Mouse (Mus musculus): ENCODE results near the gene Smad6.

Gene Smad6

GRCm38 (mm10) chr9:64022562-64023366, 905 bp upstream of the Smad6 start:
- peak; percentile 92 for DNase-seq (ENCODE audit: low read depth, low spot score)

GRCm38 (mm10) chr9:64021319-64021850, 474 bp downstream of the Smad6 start:
- no peak for DNase-seq (ENCODE audit: low read depth, low spot score)

DNA sequence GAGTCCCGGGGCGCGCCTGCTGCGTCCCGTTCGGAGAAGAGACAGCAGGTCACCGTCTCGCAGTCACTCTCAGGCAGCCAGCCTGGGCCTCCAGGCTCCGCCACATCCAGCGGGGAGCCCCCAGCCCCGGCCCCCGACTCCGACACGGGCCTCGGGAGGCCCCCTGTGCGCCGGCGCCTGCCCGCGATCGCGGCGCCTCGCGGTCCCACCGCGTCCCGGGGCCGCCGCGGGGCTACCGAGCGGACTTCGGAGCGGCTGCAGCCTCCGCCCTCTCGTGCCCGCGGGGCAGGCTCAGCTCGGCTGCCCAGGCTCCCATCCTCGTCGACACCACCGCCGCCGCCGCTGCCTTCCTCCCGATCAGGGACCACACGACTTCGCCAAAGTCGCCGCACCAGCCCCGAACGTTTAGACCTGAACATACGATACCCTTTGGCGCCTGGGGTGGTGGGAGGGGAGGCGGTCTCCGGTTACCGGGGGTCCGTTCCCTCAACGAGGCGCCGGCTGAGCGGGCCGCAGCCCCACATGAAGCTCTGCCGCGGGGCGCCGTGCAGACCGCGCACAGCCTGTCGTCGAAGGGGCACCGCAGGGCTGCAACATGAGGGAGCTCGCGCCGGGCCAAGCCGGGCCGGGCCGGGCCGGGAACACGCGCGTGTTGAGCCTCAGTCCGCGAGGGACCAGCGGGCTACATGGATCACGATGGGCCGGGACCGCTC, 1.1 kb downstream of the Smad6 start:
- DNase-seq (ENCODE audit: low read depth, low spot score), result no peak

GRCm38 (mm10) chr9:64020171-64020605, 1.7 kb downstream of the Smad6 start:
- DNase-seq (ENCODE audit: low read depth, low spot score), result no peak

- no peak for DNase-seq (ENCODE audit: low read depth, low spot score)
These were observed 2.6 kb downstream of the Smad6 start for GRCm38 (mm10) chr9:64019036-64019886.

DNA sequence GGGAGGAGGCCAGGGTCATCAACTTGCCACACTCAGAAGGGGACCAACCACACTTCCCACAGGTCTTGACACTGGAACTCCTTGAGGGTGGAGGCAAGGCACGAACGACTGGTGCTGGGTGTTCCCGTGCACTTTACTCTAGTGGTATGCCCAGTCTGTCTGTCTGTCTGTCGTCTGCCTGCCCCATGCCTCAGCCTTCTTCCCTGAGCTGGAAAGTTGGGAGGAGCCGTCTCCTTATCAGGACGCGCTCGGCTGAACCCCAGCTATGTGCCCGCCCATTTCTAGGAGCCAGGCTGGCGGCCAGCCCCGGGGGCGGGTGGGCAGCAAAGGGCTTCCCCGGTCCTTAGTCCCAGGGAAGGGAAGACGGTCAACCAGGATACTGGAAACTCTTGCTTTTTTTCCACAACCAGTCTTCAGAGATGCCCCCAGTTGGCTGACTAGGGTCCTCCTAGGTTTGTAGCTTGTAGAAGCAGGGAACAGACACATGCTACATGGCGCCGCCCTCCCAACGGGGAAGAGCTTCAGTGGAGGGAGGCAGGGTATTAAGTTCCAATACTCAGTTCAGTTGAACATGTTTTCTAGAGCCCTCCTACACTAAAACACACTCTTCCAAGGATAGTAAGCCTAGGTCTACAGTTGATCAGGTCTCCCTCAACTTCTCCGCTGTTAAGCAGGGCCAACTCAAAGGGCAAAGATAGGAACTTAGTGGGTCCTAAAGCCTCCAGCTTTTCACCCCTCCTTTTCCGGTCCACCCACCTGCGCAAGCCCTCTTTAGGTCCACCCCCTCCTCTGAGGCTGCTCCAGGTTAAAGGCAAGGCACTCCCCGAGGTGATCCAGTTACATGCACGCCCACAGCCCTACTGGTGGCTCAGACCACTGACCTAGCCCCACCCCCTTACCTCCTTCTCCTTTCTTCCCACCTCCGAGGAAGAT, 3.7 kb downstream of the Smad6 start:
- DNase-seq (ENCODE audit: low read depth, low spot score), result no peak

DNA sequence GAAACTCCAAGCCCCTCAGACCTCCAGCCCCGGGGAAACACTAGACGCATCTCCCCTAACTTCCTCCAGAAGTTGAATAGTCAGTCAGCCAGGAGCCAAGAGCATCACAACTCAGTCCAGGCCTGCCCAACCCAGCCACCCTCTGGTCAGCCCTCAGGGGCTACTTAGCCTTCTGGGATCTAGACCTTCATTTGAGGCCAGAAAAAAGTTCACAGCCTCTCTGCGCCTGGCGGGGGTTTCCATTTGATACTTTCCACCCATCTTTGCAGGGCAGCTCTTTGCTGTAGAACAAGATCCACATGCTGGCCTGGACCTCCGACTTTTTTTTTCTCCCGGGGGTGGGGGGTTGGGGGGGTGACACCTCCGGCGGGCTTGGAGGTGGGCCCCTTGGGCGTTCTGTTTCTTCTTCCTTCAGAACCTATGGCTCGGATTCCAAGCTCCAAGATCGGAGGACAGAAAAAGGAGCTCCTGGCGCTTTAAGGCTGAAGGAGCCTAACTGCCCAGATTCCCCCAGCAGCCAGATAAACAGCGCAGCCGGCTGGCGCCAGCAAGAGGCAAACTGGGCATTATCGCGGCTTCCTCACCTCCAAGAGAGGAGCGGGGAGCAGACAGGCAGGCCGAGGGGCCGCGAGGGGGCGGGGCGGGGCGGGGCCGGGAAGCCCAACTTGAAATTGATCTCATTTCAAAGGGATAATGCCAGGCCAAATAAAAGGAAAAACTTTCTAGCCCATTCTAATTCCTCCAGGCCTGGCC, 5.0 kb downstream of the Smad6 start:
- DNase-seq (ENCODE audit: low read depth, low spot score), result peak; percentile 42

DNA sequence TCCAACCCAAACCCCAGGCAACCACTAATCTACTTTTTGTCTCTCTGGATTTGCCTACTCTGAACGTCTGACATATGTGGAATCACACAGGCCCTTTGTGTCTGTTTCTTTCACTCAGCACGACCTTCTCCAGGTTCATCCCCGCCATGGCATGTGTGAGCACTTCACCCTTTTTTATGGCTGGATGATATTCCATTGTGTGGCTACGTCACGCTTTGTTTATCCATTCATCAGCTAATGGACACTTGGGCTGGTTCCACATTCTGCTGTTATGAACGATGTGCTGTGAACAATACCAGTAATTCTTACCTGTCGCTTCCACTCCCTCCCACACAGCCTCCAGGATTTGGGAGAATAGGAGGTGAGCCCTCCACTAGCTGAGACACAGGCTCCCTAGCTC, 5.8 kb downstream of the Smad6 start:
- DNase-seq (ENCODE audit: low read depth, low spot score), result no peak

GRCm38 (mm10) chr9:64014801-64015200, 7.1 kb downstream of the Smad6 start:
- DNase-seq (ENCODE audit: low read depth, low spot score), result no peak

GRCm38 (mm10) chr9:64011356-64011755, 10.5 kb downstream of the Smad6 start:
- no peak for DNase-seq (ENCODE audit: low read depth, low spot score)

DNA sequence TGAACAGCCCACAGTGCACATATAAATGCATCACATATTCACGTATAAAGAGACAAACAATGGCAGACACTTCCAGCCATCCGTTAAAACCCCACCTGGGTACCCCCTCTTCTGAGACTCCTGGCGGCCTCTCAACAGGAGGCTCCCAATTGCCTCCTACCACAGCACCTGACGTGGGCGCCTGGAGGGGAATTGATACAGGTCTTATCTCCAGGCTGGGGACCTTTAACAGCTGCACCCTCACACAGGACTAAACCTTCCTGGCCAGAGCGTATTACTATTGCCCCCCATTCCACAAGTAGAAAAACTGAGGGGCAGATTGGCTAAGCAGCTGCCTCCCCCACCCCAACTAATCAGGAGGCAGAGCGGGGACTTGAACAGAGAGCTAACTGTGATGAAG, 18.9 kb downstream of the Smad6 start:
- no peak for DNase-seq (ENCODE audit: low read depth, low spot score)

DNA sequence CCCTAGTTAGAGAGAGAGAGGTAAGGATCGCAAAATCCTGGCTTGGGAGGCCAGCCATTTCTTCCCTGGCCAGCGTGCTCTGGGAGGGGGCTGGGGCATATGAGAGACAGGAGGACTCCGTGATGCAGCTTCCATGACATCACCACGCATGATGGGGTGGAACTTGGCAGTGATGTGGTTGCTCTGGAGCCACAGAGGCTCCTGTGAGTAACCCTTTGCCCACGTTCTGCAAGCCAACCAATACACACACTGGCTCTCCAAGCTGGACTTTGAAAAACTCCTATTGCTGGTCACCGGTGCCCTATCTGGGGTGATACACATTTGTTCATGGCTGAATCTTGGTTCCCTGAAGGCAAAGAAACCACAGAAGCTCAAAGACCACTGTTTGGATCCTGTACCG, 20.8 kb downstream of the Smad6 start:
- no peak for DNase-seq (ENCODE audit: low read depth, low spot score)

DNA sequence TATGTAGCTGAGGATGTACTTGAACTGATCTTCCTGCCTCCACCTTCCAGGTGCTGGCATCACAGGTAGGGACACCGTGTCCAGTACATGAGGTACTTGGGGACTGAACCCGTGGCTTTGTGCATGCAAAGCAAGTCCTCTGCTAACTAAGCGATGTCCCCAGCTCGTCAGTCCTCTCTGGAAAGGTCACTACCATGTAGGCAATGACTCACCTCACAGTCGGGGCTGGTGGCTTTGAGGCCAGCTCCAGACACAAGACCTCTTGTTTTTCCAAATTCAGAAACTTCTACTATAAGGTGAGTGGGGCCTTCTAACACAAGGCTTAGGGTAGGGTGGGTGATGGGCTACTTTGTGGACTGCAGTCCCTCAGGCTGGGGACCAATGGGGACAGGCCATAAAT, 21.8 kb downstream of the Smad6 start:
- no peak for DNase-seq (ENCODE audit: low read depth, low spot score)

DNA sequence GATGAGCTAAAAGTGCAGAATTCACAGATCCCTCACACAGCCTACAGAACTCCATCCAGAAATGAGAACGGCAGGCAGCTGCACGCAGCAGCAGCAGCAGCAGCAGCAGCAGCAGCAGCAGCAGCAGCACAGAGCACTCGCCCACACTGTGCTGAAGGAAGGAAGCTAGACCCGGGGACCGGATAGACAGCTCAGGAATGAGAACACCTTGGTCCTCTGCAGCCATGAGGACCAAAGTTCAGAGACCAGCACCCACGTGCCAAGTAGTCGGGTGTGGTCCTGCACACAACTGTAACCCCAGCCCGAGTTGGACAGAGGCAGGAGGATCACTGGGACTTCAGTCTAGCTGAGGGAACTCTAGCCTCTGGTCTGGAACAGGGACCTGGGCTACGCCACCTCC, 22.7 kb downstream of the Smad6 start:
- DNase-seq (ENCODE audit: low read depth, low spot score), result no peak

DNA sequence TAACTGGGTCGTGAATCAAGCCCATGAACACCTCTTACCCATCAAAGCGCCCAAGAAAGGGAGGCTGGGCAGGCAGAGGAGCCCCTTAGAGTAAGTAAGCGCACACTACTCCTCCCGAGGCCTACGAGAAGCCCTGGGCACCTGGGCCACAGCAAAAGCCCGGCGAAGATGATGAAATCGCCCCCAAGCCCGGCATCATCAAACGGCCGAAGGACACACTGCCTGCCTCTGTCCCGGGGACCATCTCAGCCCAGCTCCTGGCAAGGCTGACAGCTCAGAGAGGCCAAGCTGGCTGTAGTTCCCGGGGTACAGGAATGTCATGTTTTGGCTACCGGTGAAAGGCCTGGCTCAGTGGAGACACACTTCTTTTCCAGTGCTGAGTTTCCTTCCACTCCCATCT, 23.8 kb downstream of the Smad6 start:
- DNase-seq (ENCODE audit: low read depth, low spot score), result peak; percentile 44

DNA sequence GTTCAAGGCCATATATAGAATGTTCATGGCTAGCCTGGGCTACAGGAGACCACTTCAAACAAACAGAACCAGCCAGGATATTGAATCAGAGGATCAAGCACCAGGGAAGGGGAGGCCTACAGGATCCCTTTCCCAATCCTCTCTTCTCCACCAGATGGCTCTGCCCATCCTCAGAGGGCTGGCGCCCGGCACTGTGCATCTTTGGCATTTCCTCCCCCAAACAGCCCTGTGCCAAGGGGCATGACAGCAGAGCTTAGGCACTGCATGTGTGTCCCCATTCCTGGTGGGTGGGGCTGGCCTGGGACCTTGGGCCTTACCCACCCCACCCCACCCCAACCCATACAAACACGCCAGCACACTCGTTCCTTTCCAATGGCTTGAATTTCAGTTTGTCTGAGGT, 24.4 kb downstream of the Smad6 start:
- DNase-seq (ENCODE audit: low read depth, low spot score), result peak; percentile 54

- no peak for DNase-seq (ENCODE audit: low read depth, low spot score)
These were observed 28.6 kb downstream of the Smad6 start for GRCm38 (mm10) chr9:63993256-63993655.

DNA sequence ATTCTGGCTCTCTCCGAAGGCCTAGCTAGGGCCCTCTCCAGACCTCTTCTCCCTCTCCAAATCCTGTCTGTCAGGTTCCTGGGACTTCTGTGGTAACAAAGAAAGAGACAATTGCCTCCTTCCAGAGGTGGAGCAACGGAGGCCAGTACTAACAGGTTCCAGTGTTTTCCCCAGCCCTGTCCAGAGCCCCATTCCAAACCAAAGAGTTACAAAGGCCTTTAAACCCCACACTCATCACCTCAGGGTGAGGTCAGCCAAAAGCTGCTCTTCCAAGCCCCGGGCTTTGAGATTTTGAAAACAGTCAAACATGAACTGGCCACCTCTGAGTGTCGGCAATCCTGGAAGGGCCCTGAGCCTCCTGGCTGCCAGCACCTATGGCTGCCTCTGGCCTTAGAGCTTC, 29.1 kb downstream of the Smad6 start:
- no peak for DNase-seq (ENCODE audit: low read depth, low spot score)

GRCm38 (mm10) chr9:63991193-63991592, 30.7 kb downstream of the Smad6 start:
- DNase-seq (ENCODE audit: low read depth, low spot score), result no peak

DNA sequence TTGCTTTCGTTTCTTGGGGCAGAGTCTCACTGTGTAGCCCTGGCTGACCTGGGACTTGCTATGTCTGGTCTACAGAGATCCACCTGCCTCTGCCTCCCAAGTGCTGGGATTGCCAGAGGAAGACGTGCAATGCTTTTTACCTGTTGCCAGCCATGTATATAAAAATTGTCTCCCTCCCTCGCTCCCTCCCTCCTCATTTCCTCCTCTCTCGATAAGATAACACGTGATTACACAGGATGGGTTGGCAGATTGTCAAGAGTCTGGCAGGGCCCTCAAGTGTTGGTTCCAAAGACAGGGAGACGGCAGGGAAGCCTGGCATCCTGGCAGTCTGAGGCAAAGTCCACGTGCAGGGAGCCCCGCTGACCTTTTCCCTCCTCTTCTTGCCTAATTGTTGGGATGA, 32.2 kb downstream of the Smad6 start:
- DNase-seq (ENCODE audit: low read depth, low spot score), result no peak

Data from skeletal muscle tissue, adult 2 months (tissue).